Mouse (Mus musculus): ENCODE results near the gene Rilpl1. TPM values are rescaled to one million over a fixed set of nuclear protein-coding genes. Genes with fewer than 3 reads are reported as not detected.
A peak's percentile ranks its signal among the peaks of the same experiment; 100 is the strongest.

Gene Rilpl1
- polyA plus RNA-seq, 1 experiment from 2014 or later: 2.4 TPM

GRCm38 (mm10) chr5:124446301-124446881 is 84.8 kb downstream of the Rilpl1 start:
- peak overlapping the region; percentile 85 for H3K9ac ChIP-seq (replicated peaks)
- 2% methylated on average over 15 of the region's 15 CpGs for WGBS (ENCODE audit: insufficient replicate concordance)
- peak overlapping the region; percentile 90 for H3K27ac ChIP-seq (ENCODE audit: low read depth)
- peak overlapping the region; percentile 98 for H3K4me2 ChIP-seq (ENCODE audit: low read depth, low read length)
- H3K9me3 ChIP-seq (ENCODE audit: low read length): no peaks in the 10 kb centered on the region
- DNase-seq (peak; percentile 84), ATAC-seq (peak; percentile 69)
- H3K27me3 ChIP-seq (ENCODE audit: insufficient read depth, low read length): no peaks in the 10 kb centered on the region
- peaks cover 46% of the 10 kb centered on the region for H3K36me3 ChIP-seq (replicated peaks; ENCODE audit: insufficient read depth, low read length)
- H3K4me3 ChIP-seq (ENCODE audit: low read depth, low read length): peak overlapping the region; percentile 84
- TF ChIP-seq EP300 (IDR thresholded peaks at IDR 0.05; ENCODE audit: low read depth): no peak
- TF ChIP-seq CTCF (IDR thresholded peaks at IDR 0.05; ENCODE audit: low read depth): peak; percentile 40
- H3K4me1 ChIP-seq (ENCODE audit: insufficient read depth): peaks cover 64% of the 10 kb centered on the region

DNA sequence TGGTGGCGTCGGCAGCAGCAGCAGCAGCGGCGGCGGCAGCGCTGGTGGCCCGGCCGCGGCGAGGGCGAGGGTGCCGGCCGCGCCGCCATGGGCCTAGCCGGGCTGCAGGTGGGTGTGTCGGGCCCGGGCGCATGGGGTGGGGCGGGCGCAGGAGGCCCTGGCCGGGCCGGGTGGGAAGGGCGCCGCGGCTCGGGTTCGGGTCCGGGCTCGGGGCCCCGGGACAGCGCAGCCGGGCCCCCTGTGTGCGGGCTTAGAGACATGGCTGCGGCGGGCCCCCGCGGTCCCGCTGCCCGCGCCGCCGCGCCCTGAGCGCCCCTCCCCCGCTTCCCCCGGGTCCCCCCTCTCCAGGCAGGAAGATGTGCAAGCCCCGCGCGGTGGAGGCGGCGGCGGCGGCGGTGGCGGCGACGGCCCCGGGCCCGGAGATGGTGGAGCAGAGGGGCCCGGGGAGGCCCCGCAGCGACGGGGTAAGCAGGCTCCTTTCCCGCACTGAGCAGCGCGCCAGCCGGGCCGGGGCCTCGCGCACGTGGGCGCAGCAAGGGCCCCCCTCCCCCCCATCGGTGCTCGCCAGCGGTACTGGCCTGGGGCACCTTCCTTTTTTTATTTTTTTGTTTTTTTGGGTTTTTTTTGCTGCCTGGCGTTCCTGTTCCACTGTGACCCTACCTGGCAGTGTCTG is 85.4 kb downstream of the Rilpl1 start:
- ATAC-seq (peak; percentile 51), DNase-seq (peak; percentile 76)
- Histone ChIP-seq H3K4me3 (ENCODE audit: low read depth, low read length) (peak overlapping the region; percentile 84), H3K4me2 (ENCODE audit: low read depth, low read length) (peak overlapping the region; percentile 98), H3K9ac (replicated peaks) (peak overlapping the region; percentile 85), H3K27ac (ENCODE audit: low read depth) (peak overlapping the region; percentile 90), H3K9me3 (ENCODE audit: low read length) (no peaks in the 10 kb centered on the region), H3K27me3 (ENCODE audit: insufficient read depth, low read length) (no peaks in the 10 kb centered on the region), H3K4me1 (ENCODE audit: insufficient read depth) (peaks cover 62% of the 10 kb centered on the region), H3K36me3 (replicated peaks; ENCODE audit: insufficient read depth, low read length) (peaks cover 40% of the 10 kb centered on the region)
- WGBS (ENCODE audit: insufficient replicate concordance): 0% methylated on average over 26 of the region's 77 CpGs
- no peak for TF ChIP-seq EP300 (IDR thresholded peaks at IDR 0.05; ENCODE audit: low read depth)
- no peak for TF ChIP-seq CTCF (IDR thresholded peaks at IDR 0.05; ENCODE audit: low read depth)

- peak; percentile 84 for DNase-seq
- H3K9ac ChIP-seq (replicated peaks): peak overlapping the region; percentile 85
- TF ChIP-seq EP300 (IDR thresholded peaks at IDR 0.05; ENCODE audit: low read depth) (peak; percentile 9; the same call in 1 of the 2 replicates), CTCF (IDR thresholded peaks at IDR 0.05; ENCODE audit: low read depth) (no peak)
- 3% methylated on average over 40 of the region's 66 CpGs for WGBS (ENCODE audit: insufficient replicate concordance)
- H3K27ac ChIP-seq (ENCODE audit: low read depth): peak overlapping the region; percentile 90
- ATAC-seq: peak; percentile 77
- H3K4me3 ChIP-seq (ENCODE audit: low read depth, low read length): peak overlapping the region; percentile 84
- peaks cover 58% of the 10 kb centered on the region for H3K4me1 ChIP-seq (ENCODE audit: insufficient read depth)
- no peaks in the 10 kb centered on the region for H3K27me3 ChIP-seq (ENCODE audit: insufficient read depth, low read length)
- peaks cover 32% of the 10 kb centered on the region for H3K36me3 ChIP-seq (replicated peaks; ENCODE audit: insufficient read depth, low read length)
- peak overlapping the region; percentile 98 for H3K4me2 ChIP-seq (ENCODE audit: low read depth, low read length)
- H3K9me3 ChIP-seq (ENCODE audit: low read length): no peaks in the 10 kb centered on the region
These were observed 86.3 kb downstream of the Rilpl1 start for GRCm38 (mm10) chr5:124444661-124445561.

DNA sequence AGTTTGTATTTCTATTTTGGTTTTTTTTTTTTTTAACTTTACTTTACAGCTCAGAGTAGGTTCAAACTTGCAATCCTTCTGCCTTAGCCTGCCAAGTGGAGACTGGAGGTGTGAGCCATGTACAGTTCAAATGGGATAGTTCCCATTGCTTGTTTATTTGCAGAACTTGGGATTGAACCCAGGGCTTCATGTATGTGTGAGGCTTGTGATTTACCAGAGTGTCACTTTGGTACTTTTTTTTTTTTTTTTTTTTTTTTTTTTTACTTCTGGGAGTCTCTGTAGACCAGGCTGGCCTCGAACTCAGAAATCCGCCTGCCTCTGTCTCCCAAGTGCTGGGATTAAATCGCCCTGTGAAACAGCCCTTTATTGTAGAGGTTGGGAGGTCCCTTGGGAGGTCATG is 87.0 kb downstream of the Rilpl1 start:
- WGBS (ENCODE audit: insufficient replicate concordance): 79% methylated on average over 3 of the region's 3 CpGs
- Histone ChIP-seq H3K36me3 (replicated peaks; ENCODE audit: insufficient read depth, low read length) (peaks cover 25% of the 10 kb centered on the region), H3K27ac (ENCODE audit: low read depth) (peak overlapping the region; percentile 90), H3K4me2 (ENCODE audit: low read depth, low read length) (peak overlapping the region; percentile 98), H3K4me1 (ENCODE audit: insufficient read depth) (peaks cover 54% of the 10 kb centered on the region), H3K4me3 (ENCODE audit: low read depth, low read length) (peak overlapping the region; percentile 84), H3K27me3 (ENCODE audit: insufficient read depth, low read length) (no peaks in the 10 kb centered on the region), H3K9ac (replicated peaks) (peak overlapping the region; percentile 85), H3K9me3 (ENCODE audit: low read length) (no peaks in the 10 kb centered on the region)
- no peak for DNase-seq
- no peak for ATAC-seq
- TF ChIP-seq CTCF (IDR thresholded peaks at IDR 0.05; ENCODE audit: low read depth) (no peak), EP300 (IDR thresholded peaks at IDR 0.05; ENCODE audit: low read depth) (no peak; the same call in 1 of the 2 replicates)

Other genes with a start within 250 kb of the Rilpl1 start
- gene Mphosph9, start 203.4 kb downstream of the Rilpl1 start, polyA plus RNA-seq (2015; fragmentation: Nextera tagmentation; extraction: Ambion mirVana): 2.6 and 3.0 TPM in 2 replicates
- 4.5 and 4.9 TPM in 2 replicates for gene 2810006K23Rik, start 203.3 kb downstream of the Rilpl1 start, polyA plus RNA-seq (2015; fragmentation: Nextera tagmentation; extraction: Ambion mirVana)
- gene Cdk2ap1, start 168.3 kb downstream of the Rilpl1 start, polyA plus RNA-seq (2015; fragmentation: Nextera tagmentation; extraction: Ambion mirVana): 31.7 and 44.7 TPM in 2 replicates
- 30.0 and 30.6 TPM in 2 replicates for gene Sbno1, start 105.4 kb downstream of the Rilpl1 start, polyA plus RNA-seq (2015; fragmentation: Nextera tagmentation; extraction: Ambion mirVana)
- 26.7 and 30.6 TPM in 2 replicates for gene Kmt5a, start 91.5 kb downstream of the Rilpl1 start, polyA plus RNA-seq (2015; fragmentation: Nextera tagmentation; extraction: Ambion mirVana)
- gene Rilpl2, start 53.0 kb downstream of the Rilpl1 start, polyA plus RNA-seq (2015; fragmentation: Nextera tagmentation; extraction: Ambion mirVana): 10.3 and 11.0 TPM in 2 replicates
- 5.9 and 6.5 TPM in 2 replicates for gene Snrnp35, start 48.3 kb downstream of the Rilpl1 start, polyA plus RNA-seq (2015; fragmentation: Nextera tagmentation; extraction: Ambion mirVana)
- gene Tmed2, start 9.3 kb upstream of the Rilpl1 start, polyA plus RNA-seq (2015; fragmentation: Nextera tagmentation; extraction: Ambion mirVana): 253 and 267 TPM in 2 replicates
- gene Ddx55, start 21.5 kb upstream of the Rilpl1 start, polyA plus RNA-seq (2015; fragmentation: Nextera tagmentation; extraction: Ambion mirVana): 3.6 and 3.7 TPM in 2 replicates
- 26.3 and 30.7 TPM in 2 replicates for gene Eif2b1, start 47.7 kb upstream of the Rilpl1 start, polyA plus RNA-seq (2015; fragmentation: Nextera tagmentation; extraction: Ambion mirVana)
- 13.2 and 14.7 TPM in 2 replicates for gene Gtf2h3, start 47.7 kb upstream of the Rilpl1 start, polyA plus RNA-seq (2015; fragmentation: Nextera tagmentation; extraction: Ambion mirVana)
- gene Atp6v0a2, start 97.2 kb upstream of the Rilpl1 start, polyA plus RNA-seq (2015; fragmentation: Nextera tagmentation; extraction: Ambion mirVana): 9.6 and 12.4 TPM in 2 replicates
- gene Dnah10, start 193.7 kb upstream of the Rilpl1 start, polyA plus RNA-seq (2015; fragmentation: Nextera tagmentation; extraction: Ambion mirVana): not detected in 2 replicates